Mouse (Mus musculus): ENCODE measurements around the gene Tle2.
A peak's percentile ranks its signal among the peaks of the same experiment; 100 is the strongest.

The Tle2 gene

DNA sequence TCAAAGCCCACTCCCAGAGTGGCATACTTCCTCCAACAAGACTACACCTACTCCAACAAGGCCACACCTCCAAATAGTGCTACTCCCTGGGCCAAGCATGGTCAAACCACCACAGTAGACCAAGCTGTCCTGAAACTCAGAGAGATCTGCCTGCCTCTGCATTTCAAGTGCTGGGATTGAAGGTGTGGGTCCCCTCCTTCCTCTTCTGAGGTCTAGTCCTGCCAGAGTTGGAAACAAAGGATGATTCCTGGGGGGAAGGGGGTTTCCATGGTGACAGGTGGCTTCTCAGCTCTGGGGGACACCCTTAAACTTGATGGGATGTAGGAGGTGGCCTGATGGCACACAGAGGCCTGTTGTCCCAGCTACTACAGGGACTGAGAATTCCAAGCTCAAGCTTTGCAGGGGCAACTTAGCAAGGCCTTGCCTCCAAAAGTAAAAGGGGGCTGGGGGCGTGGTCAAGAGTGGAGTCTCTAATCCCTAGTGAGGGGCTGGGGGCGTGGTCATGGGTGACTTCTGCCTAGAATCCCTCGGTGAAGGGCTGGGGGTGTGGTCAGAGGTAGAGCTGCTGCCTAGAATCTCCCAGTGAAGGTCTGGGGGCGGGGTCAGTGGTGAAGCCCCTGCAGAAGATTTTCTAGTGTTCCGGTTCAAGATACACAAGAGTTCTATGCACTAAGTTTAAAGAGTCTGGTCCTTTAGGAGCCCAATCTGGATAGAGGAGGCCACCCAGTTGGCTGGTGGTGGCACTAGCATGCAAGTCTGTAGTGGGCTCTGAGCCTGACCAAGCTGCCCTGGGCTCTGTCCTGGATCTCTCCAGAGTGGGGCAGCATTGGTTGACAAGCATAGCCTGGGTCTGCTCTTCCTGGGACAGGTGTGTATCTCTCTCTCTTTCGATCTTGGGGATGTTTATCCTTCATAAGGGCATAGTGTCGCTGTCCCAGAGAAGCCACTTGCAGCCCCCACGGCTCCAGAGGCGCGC, at the start of gene Tle2:
TSS of gene Tle2 (plus strand) at position 481 of the 976 bp plus-strand sequence.
- no peak for DNase-seq

DNA sequence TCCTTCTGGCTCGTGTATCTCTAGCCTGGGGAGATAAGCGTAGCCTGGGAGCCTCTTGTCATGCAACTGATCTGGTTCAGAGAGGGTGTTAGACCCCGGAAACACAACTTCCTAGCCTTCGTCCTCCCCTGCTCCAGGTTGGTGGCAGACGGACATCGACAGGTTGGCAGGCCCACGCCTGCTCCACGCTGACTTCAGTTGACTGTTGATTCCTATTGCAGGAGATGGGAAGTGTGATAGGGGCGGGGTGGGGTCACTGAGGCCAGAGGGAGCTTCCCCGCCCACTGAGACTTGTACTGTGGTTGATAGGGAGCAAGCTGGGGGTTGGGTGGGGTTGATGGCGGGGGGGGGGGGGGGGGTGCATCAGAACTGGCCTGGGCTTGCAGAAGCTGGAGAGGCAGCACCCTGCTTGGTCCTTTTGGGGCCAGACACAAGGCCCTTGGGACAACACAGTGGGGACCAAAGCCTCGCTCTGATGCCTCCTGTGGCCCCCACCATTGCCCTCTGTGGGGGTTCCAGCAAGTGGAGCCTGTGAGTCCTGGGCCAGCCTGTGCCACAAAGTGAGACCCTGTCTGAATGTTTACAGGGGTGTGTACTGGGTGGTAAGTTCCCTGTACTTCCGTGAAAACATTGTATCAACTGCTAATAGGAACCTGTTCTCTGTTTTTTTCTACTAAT, 49.2 kb upstream of the Tle2 start:
- DNase-seq: no peak

DNA sequence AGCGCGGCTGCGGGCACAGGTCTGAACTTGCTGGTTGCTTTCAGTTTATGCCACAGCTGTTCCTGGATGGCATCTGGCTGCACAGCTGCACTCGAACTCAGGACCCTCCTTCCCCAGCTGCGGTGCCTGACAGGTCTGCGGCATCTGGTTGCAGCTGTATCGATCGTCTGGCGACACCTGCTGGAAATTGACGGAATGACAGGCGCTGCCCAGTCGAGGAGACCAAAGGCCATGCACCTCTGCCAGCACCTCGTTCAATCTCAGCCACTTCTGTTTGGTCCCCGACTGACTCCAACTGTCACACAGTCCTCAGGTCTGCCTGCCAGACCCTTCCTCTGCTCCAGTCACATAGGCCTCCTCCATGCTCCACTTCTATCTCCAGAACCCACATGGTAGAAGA, 47.6 kb upstream of the Tle2 start:
- peak; percentile 78 to 94 for DNase-seq

DNA sequence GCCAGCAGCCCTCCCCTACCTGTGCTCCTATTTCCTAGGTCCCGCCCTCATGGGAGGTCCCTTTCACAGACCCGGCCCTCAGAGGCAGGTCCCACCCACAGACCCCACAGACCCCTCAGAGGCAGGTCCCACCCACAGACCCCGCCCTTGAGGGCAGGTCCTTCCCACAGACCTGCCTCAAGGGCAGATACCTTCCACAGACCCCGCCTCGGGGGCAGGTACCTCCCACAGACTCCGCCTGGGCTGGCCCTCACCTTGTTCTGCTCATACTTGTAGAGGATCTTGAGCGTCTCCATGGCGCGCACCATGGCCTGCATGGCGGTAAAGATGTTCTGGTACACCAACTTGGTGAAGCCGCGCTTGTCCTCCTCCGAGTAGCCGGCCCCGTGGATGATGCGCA, 39.5 kb upstream of the Tle2 start:
- DNase-seq: no peak

DNA sequence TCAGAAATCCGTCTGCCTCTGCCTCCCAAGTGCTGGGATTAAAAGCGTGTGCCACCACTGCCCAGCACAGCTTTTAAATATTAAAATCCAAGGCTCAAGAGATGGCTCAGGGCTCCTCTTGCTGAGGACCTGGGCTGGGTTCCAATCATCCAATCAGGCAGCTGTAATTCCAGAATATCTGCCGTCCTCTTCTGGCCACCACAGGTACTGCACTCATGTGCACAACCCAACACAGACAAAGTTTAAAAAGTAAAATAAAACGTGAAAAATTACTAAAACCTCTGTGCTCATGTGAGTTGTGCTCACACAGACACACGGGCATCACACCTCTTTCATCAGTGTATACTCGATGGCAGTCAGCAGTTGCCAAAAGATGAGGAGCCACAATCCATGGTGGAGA, 37.6 kb upstream of the Tle2 start:
- peak in 1 of 2 experiments; percentile 57 for DNase-seq

DNA sequence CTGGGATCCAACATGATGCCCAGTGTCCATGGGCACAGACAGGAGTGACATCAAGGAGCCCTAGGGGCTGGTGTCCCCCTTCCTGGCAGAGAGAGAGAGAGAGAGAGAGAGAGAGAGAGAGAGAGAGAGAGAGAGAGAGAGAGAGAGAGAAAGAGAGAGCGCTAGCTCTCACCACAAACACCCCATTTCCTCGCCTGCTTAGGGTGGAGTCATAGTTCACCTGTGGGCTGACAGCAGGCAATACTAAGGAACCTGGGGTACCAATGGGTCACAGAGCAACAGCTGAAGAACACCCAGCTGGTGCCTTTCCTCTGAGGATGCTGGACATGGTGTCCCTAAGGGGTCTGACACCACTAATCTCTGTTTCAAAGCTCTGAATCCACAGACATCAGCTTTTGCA, 36.9 kb upstream of the Tle2 start:
- no peak for DNase-seq

DNA sequence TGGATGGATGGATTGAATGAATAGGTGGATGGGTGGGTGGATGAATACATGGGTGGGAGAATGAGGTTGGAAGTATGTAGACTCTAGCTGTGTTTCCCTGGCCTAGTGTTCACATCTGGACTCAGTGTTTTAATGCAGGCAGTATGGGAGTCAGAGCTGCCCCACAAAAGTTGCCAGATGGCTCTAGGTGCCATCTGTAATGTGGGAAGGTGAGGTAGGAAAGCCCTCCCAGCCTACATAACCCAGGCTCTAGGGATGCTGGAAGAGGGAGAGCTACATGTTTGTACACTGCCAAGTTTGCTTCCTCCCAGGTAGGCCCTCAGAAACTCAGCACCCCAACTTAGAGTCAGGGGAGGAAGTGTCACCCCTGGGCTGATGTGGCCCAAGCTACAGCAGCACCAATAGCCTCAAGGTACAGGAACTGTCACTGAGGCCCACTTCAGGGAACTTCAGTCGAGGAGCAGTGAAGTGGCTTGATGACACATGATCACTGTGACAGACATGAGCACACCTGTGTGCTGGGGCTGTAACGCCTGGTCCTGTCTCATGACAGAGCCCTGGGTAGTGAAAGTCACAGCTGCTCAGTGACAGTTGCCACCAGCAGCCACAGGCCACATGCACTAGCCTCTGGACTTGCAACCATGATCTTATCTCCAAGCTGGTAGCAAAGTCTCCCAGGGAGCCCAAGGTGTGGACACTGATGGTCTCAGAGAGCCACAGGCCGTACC, 35.9 kb upstream of the Tle2 start:
- no peak for DNase-seq

DNA sequence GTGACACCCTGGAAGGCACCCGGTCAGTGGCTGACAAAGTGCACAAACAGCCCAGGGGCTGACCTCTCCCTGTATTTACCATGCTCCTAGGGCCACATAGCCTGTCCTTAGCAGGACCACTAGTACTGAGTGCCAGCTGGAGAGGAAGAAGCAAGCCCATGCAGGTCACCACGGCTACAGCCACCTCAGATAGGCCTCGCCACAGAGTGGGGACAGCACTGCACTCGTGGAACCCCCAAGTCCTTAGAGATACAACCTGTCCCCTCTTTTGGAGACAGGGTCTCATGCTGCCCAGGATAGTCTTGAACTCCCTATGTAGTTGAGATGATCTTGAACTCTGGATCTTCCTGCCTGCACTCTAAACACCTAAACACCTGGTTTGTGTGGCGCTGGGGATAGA, 33.0 kb upstream of the Tle2 start:
- DNase-seq: no peak

DNA sequence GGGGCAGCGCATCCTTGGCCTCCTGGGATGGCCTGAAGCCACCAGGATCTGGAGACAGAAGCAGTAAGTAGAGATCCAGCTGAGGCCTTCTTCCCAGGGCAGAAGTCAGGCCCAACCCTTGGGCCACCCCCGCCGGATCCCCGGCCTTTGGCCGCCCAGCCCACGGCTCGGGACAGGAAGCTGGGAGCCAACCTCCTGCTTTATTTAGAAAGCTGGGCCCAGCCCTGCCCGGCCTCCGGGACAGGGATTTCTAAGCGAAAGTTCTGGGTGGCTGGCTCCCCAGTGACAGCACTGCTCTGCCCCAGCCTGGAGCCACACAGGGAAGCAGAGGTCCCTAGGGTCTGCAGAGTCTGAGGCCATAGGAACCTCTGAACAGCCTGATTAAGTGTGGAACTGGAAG, 32.6 kb upstream of the Tle2 start:
- peak; percentile 80 to 84 for DNase-seq

DNA sequence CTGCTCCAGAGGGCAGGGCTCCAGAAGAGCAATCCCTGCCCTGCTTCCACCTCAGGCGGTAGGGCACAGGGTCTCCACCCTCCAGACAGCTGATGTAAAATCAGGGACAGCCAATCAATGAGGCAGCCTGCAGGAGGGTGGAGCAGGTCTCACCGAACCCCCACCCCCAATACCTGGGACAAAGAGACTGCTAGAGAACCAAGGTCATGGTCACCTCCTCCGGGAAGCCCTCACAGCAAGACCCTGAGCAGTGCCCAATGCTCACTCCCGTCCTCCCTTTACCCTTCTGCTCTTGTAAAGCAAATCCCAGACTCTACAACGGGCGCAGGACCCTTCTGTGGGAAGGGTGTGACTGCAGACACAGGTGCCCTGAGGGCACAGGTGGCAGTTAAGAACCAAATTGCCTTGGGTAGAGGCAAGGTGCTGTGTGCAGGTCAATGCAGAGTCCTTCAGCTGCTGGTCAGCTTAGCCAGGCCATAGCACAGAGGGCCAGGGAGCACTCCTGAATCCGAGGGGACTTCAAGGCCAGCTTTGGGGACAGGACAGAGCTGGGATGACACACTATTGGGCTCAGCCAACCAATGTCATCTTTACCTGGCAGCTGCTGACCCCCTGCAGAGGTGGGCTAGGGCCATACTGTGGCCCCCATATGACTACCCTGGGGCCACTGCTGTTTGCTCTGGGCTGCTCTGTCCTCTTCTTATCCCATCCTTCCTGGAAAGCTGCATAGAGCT, 31.5 kb upstream of the Tle2 start:
- DNase-seq: no peak

DNA sequence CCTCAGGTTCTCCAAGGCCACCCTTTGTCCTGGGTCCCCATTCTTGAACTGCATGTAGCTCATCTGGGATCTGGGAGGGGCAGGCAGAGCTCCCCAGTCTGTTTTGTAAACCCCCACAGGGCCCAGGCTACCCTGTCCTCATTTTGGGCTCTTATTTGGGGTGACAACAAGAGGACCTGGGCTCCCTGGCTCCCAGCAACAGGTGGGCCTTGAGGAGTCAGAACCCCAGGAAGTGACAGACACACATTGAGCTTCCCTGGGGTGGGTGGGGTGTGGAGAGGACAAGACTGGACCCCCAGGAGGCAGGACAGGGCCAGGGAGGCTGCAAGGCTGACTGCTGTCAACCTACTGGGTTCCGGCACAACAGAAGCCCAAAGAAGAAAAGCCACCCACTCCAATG, 30.7 kb upstream of the Tle2 start:
- DNase-seq: no peak

DNA sequence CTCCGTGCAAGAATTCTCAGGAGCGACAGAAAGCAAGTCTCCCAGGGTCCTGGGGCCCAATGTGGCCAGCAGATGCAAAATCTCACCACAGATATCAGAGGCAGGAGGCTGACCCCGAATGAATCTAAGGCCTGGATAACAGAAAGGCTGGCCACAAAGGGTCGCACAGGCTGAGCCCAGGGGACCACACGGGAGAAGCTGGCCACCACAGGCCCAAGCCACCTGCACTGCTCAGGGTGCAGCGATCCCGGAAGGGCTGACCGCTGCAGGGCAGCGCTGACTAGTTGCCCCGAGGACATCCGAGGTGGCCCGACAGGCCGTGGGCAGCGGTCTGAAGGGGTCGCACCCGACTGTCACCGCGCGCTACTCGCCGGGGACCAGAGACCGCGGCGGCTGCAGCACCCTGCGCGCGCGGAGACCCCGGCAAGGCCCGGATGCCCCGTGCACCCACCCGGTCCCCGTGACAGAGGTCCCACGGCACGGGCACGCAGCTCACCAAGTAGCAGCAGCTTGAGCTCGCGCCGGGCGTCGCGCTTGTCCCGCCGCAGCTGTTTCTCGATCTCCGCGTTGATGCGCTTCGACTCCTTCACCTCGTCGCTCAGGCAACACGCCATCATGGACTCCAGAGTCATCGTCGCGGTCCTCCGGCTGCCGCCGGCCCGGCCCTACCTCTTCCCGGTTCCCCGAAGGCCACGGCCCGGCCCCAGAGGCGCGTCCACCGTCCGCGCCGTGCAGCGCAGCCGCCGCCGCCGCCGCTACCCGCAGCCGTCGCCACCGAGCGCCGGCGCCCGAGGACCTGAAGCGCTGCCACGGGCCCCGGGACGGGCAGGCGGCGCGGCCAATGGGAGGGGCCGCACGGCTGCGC, 29.8 kb upstream of the Tle2 start:
- peak in 1 of 2 experiments; percentile 43 for DNase-seq

DNA sequence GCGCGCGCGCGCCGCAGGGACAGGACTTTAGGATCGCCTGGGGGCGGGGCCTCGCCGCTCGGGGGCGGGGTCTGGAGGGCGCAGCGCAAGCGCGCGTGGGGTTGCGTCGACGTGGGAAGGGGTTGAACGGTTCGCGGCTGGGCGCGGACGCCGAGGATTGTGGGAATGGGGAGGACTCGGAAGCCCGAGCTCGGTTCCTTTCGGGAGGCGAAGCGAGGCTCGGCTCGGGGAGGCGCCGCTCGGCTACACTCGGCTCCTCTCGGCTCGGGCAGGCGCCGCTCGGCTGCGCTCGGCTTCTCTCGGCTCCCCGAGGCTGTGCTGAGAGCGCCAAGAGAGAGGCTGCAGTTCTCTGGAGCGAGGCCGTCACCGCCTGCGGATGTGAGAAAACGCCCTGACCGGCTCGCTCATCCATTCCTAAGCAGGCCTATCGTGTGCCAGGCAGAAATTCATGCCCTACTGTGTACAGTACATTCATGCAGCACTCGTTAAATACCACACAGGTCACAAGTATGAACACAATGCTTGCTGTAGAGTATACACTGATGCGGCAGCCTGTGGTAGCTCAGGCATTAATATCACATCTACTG, 29.1 kb upstream of the Tle2 start, which contains the start of gene Gna11:
TSS of gene Gna11 (minus strand) at position 30 of the 587 bp plus-strand sequence.
- DNase-seq: peak; percentile 99 to 100

DNA sequence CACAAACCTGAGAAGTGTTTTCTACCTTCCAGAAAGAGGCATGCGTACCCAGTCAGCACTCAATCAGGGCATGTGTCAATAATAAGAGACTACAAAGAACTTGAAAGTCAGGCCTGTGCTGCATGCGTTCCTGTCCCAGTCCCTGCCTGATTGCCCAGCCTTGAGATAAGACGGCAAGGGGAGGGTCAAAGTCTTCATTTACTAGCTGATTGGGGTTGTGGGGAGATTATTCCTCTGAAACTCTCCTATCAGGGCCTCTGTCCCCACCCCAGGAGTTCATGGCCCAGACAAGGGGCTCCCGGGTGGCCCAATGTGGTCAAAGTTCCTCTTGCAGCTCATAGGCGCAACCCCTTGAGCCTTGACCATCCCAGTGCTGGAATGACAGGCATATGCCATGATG, 28.0 kb upstream of the Tle2 start:
- DNase-seq: no peak

DNA sequence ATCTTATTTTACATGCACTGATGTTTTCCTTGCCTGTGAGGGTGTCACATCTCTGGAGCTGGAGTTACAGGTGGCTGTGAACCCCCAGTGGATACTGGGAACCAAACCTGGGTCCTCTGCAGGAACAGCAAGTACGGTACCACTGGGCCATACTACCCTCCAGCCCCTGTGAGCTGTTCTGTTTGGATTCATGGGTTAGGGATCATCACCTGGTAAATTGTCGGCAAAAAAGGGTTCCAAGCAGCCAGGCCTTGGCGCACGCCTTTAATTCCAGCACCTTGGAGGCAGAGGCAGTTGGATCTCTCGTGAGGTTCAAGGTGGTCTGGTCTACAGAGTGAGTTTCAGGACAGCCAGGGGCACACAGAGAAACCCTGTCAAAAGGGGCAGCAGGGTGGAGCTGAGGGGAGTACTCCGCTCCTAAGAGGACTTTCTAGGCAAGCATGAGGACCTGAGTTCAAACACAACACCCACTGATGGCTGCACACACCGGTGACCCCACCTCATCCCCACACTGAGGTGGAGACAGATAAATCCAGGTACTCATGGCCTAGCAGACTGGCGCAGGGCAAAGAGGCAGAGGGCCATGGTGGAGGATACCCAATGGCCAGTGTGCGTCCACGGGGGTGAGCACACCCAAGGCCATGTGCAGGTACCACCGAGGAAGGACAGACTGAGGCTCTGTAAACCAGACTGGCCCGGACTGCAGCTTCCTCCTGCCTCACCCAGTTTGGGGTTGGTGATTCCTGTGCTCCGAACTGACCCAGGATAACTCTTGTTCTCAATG, 27.4 kb upstream of the Tle2 start:
- no peak for DNase-seq

DNA sequence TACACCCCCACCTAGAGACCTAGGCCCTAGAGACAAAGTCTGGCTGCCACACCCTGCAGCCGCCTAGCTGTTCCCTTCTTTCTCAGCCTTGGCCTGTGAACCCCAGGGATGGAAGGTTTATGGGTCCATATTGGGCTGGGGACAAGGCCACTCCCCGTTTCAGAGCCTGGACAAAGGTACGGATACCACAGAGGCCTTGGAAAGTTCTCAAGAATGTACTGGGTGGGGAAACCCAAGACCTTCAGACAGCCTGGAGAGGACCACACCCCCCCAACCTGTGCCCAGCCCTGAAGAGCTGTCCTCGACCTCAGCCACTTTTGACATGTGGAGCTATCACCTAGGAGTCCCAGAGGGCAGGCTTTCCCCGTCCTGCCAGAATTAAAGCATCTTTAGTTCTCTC, 25.4 kb upstream of the Tle2 start:
- no peak for DNase-seq

DNA sequence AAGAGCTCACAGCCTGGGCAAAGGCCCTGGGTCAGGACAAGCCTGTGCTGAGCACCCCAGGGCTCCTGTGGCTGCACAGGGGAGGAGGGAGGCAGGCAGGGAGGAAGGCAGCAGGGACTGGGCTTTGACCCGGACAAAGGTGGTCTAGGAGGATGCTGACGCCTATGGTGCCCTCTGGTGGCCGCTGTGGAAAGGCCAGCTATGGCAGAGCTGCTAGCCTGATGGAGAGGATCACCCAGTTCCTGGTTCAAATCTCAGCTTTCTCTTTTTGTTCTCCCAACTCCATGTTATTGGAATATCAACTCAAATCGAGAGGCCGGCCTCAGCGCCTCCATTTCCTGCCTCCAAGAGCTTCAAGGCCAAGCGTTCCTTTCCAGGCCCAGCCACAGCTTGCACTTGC, 24.1 kb upstream of the Tle2 start:
- DNase-seq: peak; percentile 80 to 89

DNA sequence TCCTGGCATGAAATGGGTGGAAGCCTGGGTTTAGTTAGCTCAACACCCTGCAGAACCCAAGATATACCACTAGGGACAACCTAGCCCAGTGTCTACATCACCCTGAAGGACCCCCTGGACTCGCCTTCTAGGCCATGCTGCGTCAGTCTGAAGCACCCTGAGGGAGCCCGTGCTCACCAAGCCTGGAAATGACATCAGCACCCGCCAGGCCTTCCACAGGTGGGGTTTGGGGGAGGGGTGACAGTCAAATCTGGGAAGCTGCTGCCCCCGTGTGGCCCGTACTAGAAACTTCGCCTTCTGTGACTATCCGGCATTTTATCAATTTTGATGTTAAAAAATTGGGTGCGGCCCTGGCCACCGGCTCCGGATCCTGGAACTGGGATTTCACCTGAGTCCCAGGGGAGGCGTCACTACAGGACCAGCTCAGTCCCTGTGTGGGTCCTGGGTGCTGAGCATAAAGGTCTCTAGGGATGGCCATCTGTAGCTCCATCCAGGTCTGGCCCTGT, 22.7 kb upstream of the Tle2 start:
- DNase-seq: peak; percentile 95 to 97

DNA sequence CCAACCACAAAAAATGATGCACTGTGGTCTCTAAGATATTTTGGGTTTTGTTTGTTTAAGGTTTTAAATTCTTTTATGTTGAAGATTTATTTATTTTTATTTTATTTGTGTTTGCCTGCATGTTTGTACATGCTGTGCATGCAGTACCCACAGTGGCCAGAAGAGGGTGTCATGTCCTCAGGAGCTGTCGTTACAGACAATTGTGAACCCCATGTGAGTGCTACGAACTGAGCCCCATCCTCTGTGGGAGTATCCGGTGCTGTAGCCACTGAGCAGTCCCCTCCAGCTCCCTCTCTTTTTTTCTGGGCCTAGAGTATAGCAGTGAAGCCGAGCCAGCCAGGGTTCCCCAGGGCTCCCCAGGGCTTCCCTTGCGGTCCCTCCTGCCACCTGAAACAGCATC, 21.1 kb upstream of the Tle2 start:
- DNase-seq: peak in 1 of 2 experiments; percentile 63

Measured in kidney, postnatal 36 days (tissue).